Mouse (Mus musculus): ENCODE measurements around the gene St5.

The St5 gene

DNA sequence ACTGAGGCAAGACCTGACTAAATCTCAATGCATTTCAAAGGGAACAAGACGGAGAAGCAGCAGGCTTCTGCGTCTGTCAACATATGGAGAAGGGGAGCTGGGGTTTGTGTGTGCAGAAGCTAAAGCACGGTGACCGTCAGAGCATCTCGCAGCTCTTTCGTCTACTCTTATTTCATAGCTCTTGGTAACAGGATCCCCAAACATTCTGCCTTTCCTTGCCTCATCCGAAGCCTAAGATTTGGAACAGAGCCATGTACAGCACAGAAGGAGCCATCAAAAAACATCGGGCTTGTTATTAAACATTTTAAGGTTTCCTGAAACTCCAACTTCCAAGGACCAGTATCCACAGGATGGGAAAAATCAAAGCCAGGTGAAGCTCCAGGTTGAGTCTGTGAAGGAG is 62.3 kb downstream of the St5 start:
- CTCF ChIA-PET: no interaction called here

DNA sequence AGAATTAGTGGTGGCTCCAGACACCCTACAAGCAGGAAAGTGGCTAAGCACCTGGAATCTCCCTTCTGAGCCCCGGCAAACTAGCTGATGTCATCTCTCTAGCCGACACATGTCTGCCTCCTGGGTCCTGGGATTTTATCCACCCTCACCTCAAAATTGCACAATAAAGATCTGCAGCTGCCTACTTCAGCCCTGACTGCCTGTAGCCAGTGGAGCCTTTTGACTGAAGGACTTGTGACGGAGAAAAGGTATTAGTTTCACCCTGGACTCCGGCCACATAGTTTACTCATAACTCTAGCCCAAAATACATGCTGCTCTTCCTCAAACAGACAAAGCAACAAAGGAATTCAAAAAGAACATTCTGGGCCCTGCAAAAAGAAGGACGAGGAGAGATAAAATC is 66.0 kb downstream of the St5 start:
- CTCF ChIA-PET: no interaction called here

DNA sequence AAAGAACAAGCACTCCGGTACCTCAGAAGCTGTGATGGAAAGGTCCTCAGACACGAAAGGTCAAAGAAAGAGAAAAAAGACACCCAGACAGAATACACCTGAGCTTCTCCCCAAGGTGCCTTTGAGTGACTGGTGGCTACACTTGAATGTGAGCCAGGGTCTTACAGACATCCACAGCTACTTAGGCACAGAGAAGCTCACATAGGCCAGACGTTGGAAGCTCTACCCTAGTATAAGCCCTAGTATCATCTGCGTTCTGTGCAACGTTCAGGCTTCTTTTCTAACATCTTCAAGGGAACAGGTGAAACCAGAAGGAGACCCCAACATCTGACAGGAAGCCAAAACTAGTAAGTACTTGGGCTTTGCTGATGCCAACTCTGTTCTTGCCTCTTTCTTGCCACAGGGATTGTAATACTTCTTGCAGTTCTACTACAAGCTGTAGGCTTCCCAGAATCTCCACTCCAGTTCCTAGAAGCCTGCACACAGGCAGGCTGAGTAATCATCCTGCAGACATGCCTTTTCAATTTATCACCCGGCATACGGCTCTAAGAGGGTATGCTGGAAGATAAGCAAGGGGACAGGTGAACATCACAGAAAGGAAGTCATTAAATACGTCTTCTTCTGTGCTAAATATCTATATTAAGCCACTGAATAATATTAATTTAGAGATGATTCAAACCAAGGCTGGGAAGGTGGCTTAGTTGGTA is 67.2 kb downstream of the St5 start:
- CTCF ChIA-PET: no interaction called here

GRCm38 (mm10) chr7:109633404-109634085 is 69.9 kb downstream of the St5 start:
- CTCF ChIA-PET: no interaction called here

DNA sequence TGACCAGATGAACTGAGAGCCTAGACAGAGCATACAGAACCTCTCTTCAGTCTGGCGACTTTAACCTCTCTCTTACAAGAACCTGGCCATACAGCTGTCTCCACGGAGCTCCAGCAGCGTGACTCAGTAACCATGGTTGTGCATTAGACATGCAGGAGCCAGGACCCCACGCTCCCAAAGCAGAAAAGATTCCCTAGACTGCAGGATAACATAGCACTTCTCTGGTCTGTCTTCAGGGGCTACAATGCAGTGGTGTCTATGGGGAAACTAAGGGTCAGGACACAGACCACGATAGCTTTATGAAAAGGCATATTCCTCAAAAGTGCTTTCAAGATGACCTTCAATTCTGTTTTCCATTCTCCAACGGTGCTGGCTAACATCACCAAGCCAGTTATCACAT is 72.1 kb downstream of the St5 start:
- CTCF ChIA-PET: no interaction called here

DNA sequence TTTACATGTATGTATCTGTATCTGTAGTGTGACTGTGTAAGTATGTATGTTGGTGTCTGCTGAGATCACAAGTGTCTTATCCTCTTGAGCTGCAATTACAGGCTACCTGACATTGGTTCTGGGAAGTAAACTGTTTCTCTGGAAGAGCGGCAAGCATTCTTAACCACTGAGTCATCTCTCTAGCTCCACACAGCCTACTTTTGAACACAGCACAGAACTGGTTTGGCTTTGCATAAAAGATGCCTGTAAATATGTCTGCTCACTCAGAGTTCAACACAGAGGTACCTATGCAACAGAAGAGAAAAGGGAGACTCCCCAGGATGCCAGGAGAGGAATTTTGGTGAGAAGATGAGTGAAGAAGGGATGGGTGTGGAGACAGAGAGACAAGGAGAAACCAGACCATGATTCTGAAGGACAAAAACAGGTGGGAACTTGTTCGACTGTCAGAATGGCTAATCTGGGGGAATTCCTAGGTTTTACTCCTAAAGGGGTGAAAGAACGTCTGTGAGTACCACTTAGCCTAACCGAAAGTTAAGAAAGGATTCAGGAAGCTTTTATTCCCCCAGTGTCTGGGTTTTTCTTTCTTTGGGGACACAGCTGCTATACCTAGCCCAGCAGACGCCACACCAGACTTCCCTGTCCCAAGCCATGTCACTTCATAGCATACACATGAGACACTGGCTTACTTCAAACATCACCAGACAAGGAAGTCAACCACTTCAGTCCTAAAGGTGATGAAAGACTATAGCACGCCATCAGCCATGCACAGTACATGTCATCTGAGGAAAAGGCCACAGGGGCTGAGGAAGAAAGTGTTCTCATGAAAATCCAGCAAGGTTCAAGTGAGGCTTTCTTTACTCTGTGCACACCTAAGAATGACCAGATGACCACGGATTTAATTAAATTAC is 73.3 kb downstream of the St5 start:
- CTCF ChIA-PET: no interaction called here

GRCm38 (mm10) chr7:109628935-109629609 is 74.3 kb downstream of the St5 start:
- CTCF ChIA-PET: no interaction called here

GRCm38 (mm10) chr7:109627851-109628250 is 75.6 kb downstream of the St5 start:
- CTCF ChIA-PET: no interaction called here

- CTCF ChIA-PET: no interaction called here
These were observed 81.1 kb downstream of the St5 start for GRCm38 (mm10) chr7:109622234-109622838.

- CTCF ChIA-PET: no interaction called here
These were observed 82.4 kb downstream of the St5 start for GRCm38 (mm10) chr7:109620967-109621366.

- CTCF ChIA-PET: interaction anchor here (0.6 kb wide), 1 partner anchor 46 kb away, joined by 3 read pairs; no protein-coding TSS in a partner anchor
These were observed 83.1 kb downstream of the St5 start for GRCm38 (mm10) chr7:109620288-109620687.

DNA sequence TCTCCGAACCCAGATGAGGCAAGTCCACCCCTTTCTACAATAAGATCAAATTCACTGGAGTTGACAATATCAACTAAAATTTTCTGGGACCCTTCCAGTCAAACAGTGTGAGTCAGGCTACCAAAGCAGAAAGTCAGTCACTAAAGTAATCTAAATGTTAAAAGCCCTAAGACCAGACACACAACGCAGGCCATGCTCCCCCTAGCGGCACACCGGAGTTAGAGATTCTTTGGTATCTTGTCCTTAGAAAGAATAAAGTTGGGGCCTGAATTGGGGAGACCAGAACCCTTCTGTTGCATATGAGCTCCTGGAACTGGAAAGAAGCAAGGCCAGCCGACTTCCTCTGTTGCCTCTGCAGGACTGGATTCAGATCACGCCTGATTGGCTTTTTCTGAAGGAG is 84.7 kb downstream of the St5 start:
- CTCF ChIA-PET: interaction anchor here (0.5 kb wide), 1 partner anchor 479 kb away, joined by 5 read pairs; no protein-coding TSS in a partner anchor

- CTCF ChIA-PET: no interaction called here
These were observed 85.6 kb downstream of the St5 start for GRCm38 (mm10) chr7:109617838-109618237.

GRCm38 (mm10) chr7:109616034-109616979 is 87.1 kb downstream of the St5 start:
- CTCF ChIA-PET: no interaction called here

GRCm38 (mm10) chr7:109615601-109616000 is 87.8 kb downstream of the St5 start:
- CTCF ChIA-PET: no interaction called here

DNA sequence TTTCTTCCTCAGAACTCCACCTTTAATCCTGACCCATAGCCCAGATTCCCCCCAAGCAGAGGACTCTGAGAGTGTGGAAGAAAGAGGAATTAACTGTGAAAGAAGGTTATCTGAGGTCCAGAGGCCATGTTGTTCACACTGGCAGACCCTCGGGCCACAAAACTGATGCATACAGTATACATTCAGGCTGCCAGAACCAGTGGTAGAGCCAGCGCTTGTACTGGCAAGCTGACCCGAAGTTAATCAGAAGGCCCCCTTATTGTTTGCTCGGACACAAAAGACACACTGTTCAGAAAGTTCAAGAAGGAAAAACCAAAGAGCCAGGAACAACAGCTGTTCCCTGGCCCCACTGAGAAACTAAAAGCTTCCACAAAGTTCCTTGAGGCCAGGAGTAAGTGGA is 88.5 kb downstream of the St5 start:
- CTCF ChIA-PET: no interaction called here

DNA sequence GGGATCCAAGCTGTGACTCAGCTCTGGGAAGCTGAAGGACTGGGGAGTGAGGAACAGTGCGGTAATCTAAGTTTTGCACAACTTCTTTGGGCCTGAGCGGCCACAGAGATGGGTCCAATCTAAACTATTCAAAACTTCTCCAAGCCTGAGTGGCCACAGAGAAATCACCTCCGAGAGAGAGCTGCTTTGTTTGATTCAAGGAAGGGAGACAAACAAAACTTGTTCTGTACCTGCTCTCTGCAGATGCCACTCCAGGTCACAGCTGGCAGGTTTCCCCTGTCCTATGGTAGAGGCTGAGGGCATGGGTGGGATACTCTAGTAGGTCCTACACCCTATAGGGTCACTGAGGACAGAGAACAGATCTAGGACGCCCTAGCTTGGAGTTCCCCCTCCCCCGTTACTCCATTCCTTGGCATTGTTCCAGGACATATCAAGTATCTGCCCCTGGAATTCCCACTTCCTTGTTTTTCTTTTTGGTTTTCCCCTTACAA is 89.8 kb downstream of the St5 start:
- CTCF ChIA-PET: no interaction called here

- CTCF ChIA-PET: no interaction called here
These were observed 90.4 kb downstream of the St5 start for GRCm38 (mm10) chr7:109613051-109613450.

DNA sequence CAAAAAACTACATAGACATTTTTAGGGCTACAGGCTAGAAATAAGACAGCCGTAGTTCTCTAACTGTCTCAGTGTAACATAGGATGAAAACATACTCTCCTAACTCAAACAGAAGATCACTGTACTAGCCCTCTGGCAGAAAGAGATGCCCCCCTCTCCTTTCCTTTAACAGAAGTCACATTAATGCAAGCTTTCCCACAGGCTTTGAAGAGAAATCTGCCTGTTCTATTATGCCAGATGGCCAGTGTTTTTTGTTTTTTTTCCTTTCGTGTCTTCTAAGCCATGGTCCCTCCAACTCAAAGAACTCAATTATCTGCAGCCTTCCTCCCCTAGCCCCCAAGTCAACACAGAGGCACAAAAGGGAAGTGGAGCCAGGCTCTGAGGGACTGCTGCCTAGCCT is 90.9 kb downstream of the St5 start:
- CTCF ChIA-PET: no interaction called here

GRCm38 (mm10) chr7:109610348-109610747 is 93.1 kb downstream of the St5 start:
- CTCF ChIA-PET: no interaction called here
